Mouse (Mus musculus): ENCODE measurements at regions not wholly inside any gene's neighbourhood (a gene's known extent, or its start where the extent isn't known, plus 50 kb on each side); places are given as distances from the start of the nearest gene placed in this dataset.

GRCm38 (mm10) chr2:179390924-179391461, 51.2 kb upstream of the Cdh4 start:
- TF ChIP-seq CTCF (IDR thresholded peaks at IDR 0.05; ENCODE audit: insufficient read depth, low read depth, low read length) (no peak), POLR2A (IDR thresholded peaks at IDR 0.05; ENCODE audit: insufficient read depth, low read depth, low read length) (no peak)
